Mouse (Mus musculus) spleen, postnatal 10 days (tissue): ENCODE results near the gene Hnrnpll.

ENCODE experiments used
- DNase-seq, 2 experiments: peaks; one replicate each; pipeline ENCODE4 v3.0.0; 2021 to 2022; ENCODE audit warnings: low spot score in 2 of 2

The Hnrnpll gene

GRCm38 (mm10) chr17:80061783-80062619, at the start of gene Hnrnpll:
Hnrnpll (minus strand) TSS chr17:80062334.
- peak; percentile 91 to 98 for DNase-seq

DNA sequence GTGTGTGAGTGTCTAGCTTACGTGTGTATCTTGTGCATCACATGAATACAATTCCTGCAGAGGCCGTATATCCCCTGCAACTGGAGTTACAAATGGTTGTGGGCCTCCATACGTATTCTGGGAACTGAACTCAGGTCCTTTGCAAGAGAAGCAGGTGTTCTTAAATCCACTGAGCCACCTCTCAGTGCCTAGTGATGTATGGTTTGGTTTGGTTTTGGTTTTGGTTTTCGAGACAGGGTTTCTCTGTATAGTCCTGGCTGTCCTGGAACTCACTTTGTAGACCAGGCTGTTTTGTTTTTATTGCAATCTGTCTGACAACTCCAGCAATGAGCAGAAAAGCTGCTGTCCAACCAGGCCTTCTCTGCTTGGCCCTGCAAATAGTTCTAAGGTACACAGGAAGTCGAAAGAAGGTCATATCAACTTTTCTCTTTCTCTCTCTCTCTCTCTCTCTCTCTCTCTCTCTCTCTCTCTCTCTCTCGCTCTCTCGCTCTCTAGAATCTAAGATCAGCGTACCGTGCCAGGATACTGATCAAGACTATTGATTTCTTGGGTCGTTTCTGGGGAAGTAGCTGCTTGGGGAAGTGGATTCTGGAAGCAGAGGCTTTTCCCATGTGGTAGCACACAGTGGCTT, 43.3 kb upstream of the Hnrnpll start:
- DNase-seq: no peak

DNA sequence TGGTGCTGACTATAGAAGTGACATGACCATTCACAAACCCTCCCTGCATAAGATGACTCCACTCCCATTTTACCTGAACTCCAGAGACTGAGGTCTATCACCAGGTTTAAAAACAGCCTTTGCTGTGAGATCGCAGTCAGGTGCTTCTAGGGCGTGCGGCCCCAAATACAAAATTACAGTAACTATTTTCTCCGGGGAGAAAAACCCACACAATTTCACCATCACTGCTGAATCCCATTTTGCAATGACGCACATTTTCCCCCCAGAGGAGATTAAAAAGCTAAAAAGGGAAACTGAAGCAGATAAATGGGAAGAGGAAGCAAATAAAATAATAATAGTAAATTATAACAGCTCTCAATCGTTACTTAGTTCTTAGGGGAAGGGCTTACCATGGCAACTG, 37.7 kb upstream of the Hnrnpll start:
- DNase-seq: no peak

DNA sequence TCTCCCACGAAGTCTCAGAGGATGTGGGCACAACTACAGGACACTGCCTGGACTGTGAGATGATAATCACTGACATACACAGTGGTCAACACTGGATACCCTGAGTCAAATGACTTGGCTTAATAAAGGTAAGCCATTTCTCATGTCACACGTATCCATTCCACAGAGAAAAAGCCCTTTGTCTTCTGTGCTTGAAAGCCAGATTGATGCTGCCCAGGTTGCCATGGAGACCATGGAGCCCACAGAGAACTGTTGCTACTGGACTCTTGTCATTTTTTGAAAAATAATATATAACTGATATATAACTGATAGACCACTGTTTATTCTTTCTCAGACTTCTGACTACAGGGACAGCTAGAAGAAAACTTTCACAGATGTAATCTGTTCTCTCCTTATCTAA, 35.1 kb upstream of the Hnrnpll start:
- no peak for DNase-seq

DNA sequence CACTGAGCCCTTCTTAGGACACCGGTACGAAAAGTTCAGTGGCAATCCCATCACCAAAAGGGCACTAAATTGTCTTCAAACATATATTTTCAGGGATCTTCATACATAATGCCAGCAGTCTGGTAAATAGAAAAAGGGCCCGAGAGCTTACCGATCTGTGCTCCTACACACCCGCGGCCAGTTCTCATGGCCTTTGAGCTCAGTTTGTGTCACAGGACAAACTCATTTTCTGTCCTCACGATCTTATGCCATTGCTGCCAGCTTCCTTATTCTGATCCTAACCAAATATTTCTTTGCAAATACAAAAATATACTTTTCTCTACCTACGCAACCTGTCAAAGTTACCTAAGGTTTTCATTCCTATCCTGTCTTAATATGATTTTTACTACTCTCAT, 34.6 kb upstream of the Hnrnpll start:
- DNase-seq: no peak

DNA sequence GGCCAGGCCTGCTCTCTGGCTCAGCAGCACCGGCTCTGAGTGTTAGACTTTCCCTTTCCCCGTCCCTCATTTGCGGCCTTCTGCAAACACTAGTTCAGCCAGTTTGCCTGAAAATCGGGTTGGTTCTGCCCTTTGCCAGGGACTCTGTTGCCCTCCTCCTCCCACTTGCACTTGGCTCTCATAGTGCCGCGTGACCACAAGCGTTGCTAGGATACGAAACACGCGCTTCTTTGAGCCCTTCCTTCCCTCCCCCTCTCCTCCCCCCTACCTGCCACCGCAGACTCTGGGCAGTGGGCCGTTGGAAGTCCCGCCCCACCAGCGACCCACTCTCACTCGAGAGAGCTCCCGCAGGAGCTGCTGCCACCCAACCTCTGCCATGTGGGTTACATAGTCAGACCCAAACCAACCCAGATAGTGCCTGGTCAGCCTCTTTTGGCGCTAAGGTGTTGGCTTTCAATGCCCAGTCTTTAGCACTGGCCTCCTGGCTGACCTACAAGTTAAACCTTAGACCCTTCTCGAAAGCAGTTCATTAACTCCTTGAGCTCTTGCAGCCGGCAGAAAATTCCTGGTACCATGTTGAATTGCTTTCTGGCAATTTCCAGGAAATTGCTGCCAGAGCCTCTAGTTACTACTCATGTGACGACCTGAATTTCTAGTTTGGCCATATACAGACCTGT, 34.0 kb upstream of the Hnrnpll start:
- peak in 1 of 2 experiments; percentile 18 for DNase-seq

DNA sequence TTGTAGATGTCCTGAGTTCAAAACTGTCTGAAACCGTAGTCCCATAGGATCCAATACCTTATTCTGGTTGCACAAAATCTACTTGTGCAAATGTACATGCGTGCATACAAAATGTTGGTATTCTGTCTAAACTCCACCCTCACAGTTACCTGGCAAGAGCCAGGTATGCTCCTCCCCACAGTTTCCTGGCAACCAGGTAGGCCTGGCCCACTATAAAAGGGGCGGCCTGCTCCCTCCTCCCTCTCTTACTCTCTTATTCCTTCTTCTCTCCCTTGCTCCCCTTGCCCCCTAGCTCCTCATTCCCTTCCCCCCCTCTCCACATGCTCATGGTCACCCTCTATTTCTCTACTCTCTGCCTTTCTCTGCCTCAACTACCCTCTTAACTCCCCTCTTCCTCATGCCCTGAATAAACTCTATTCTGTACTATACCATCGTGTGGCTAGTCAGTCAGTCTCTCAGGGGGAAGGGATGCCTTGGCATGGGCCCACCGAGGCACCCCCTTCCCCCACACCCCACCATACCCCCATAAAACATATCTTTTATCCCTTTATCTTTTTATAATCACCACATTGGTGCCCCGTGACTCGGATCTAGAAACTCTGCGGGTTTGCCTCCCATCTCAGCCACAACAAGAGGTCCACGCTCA, 33.2 kb upstream of the Hnrnpll start:
- no peak for DNase-seq

DNA sequence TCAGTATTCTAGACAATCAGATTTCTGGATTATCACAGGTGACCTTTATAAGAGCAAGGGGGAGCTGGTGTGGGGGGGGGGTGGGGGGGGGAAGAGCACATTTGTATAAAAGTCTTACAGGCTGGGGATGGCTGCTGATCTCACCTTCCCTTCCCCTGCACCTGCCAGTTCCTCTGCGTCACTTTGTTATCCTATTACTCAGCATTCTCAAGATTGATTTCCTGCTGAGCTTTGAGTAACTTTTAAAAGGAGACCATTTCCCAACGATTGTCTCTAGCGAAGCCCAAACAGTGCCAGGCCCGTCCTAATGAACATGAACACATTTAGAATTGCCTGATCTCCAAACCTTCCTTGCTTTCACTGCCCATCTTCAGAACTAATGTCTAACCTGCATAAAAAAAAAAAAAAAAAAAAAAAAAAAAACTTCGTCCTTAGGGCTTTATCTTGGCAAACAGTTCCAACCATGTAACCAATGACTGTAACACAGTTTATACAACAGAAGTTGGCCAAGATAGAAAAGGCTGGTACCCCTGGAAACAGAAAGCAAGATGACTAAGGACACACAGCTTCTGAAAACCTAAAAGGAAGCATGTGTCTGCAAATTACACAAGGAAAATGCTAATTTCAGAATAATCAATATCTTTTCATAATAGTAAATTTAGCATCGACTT, 29.9 kb upstream of the Hnrnpll start:
- DNase-seq: no peak

- no peak for DNase-seq
These were observed 28.4 kb upstream of the Hnrnpll start for GRCm38 (mm10) chr17:80090551-80090950.

DNA sequence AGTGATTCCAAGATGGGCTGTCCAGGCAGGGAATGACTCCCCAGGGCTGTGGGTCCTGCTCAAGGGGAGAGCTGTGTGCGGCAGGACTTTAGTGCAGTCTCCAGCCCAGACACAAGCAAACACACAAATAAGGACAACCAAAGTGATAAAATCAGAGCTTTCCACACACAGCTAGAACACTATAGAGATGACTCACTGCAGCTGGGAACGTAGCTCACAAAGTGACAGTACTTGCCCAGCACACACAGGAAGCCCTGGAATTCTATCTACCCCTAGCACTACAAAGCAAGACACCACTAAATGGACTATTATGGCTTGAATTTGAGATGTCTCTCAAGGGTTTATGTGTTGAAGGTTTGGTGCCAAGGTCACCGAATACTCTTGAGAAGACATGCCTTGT, 26.0 kb upstream of the Hnrnpll start:
- no peak for DNase-seq

- no peak for DNase-seq
These were observed 24.5 kb upstream of the Hnrnpll start for GRCm38 (mm10) chr17:80086591-80086990.

- DNase-seq: no peak
These were observed 22.3 kb upstream of the Hnrnpll start for GRCm38 (mm10) chr17:80084424-80084823.

GRCm38 (mm10) chr17:80083223-80083622, 21.1 kb upstream of the Hnrnpll start:
- DNase-seq: no peak

DNA sequence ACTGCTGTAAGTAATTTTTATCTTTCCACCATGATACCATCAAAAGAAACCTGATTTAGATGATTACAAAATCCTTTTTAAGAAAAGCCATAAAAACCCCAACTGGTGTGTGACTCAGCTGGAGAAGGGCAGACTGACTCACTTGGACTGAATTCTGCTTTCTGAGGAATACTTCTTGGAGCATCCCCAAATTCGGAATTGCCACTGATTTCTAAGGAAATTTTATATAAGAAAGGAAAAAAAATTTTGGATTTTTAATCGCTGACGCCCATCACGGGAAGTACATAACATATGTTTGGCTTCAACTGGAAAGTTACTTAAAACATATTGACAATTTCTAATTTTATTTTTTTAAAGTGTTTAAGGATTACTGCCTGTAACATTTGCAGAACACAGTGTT, 16.6 kb upstream of the Hnrnpll start:
- DNase-seq: no peak

DNA sequence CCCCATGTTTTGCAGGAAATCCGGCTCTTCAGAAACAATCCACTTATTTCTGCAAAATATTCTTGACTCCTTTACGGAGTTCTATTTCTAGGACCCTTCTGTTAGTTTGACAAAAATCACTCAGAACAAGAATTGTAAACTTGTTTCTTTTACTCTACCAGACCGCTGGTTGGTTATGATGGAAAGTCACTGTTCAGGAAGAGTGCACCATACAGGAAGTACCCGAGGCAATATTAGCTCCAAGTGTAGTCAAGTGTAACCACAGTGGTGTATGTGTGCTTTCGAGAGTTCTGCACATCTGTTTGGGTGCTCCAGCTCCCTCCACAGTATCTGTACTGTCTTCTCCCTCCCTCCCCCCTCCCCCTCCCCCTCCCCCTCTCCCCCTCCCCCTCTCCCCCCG, 5.1 kb upstream of the Hnrnpll start:
- no peak for DNase-seq

GRCm38 (mm10) chr17:80063840-80064495, 1.8 kb upstream of the Hnrnpll start:
- DNase-seq: peak in 1 of 2 experiments; percentile 25

GRCm38 (mm10) chr17:80063386-80063785, 1.3 kb upstream of the Hnrnpll start:
- DNase-seq: no peak

- DNase-seq: peak in 1 of 2 experiments; percentile 56
These were observed 481 bp upstream of the Hnrnpll start for GRCm38 (mm10) chr17:80062620-80063010.

- peak; percentile 52 to 66 for DNase-seq
These were observed 1.0 kb downstream of the Hnrnpll start for GRCm38 (mm10) chr17:80060828-80061782.

GRCm38 (mm10) chr17:80060151-80060550, 2.0 kb downstream of the Hnrnpll start:
- DNase-seq: no peak
